Mouse (Mus musculus): Measurements from ENCODE around the gene Fen1. TPM values are rescaled to one million over a fixed set of nuclear protein-coding genes. Genes with fewer than 3 reads are reported as not detected.
"Not testable (repeated sequence)": the region's sequence is repeated elsewhere in the genome, so short reads cannot be mapped to it uniquely, and the experiment has no call there.

Gene Fen1
- polyA plus RNA-seq, 1 experiment from 2014 or later = 54.9 TPM

- not testable (repeated sequence) for H3K4me3 ChIP-seq (ENCODE audit: low read length); H3K9me3 ChIP-seq (replicated peaks; ENCODE audit: control insufficient read depth, low read length); ATAC-seq (replicated peaks; ENCODE audit: extremely low read depth, insufficient read depth, low FRiP score); H3K4me1 ChIP-seq (ENCODE audit: control insufficient read depth, insufficient read depth, low read length); H3K4me2 ChIP-seq (ENCODE audit: low read depth, low read length); H3K36me3 ChIP-seq (ENCODE audit: control insufficient read depth, insufficient read depth); H3K27ac ChIP-seq (ENCODE audit: low read length); H3K9ac ChIP-seq (ENCODE audit: low read length); H3K27me3 ChIP-seq (ENCODE audit: control insufficient read depth, insufficient read depth, low read length)
- 85% methylated on average over 3 of the region's 3 CpGs for WGBS
These were observed 34.2 kb downstream of the Fen1 start for GRCm38 (mm10) chr19:10169692-10170330.

GRCm38 (mm10) chr19:10169179-10169578 lies 34.8 kb downstream of the Fen1 start:
- H3K9me3 ChIP-seq (replicated peaks; ENCODE audit: control insufficient read depth, low read length) = no peaks in the 10 kb centered on the region
- H3K4me1 ChIP-seq (ENCODE audit: control insufficient read depth, insufficient read depth, low read length) = no peaks in the 10 kb centered on the region
- no peak overlapping the region for H3K4me2 ChIP-seq (ENCODE audit: low read depth, low read length)
- no peak overlapping the region for H3K4me3 ChIP-seq (ENCODE audit: low read length)
- no peak overlapping the region for H3K27ac ChIP-seq (ENCODE audit: low read length)
- no peaks in the 10 kb centered on the region for H3K27me3 ChIP-seq (ENCODE audit: control insufficient read depth, insufficient read depth, low read length)
- no peak for ATAC-seq (replicated peaks; ENCODE audit: extremely low read depth, insufficient read depth, low FRiP score)
- H3K36me3 ChIP-seq (ENCODE audit: control insufficient read depth, insufficient read depth) = no peaks in the 10 kb centered on the region
- H3K9ac ChIP-seq (ENCODE audit: low read length) = no peak overlapping the region

GRCm38 (mm10) chr19:10168441-10168840 lies 35.5 kb downstream of the Fen1 start:
- no peaks in the 10 kb centered on the region for H3K27me3 ChIP-seq (ENCODE audit: control insufficient read depth, insufficient read depth, low read length)
- H3K4me1 ChIP-seq (ENCODE audit: control insufficient read depth, insufficient read depth, low read length) = no peaks in the 10 kb centered on the region
- H3K27ac ChIP-seq (ENCODE audit: low read length) = no peak overlapping the region
- no peaks in the 10 kb centered on the region for H3K36me3 ChIP-seq (ENCODE audit: control insufficient read depth, insufficient read depth)
- H3K4me2 ChIP-seq (ENCODE audit: low read depth, low read length) = no peak overlapping the region
- no peaks in the 10 kb centered on the region for H3K9me3 ChIP-seq (replicated peaks; ENCODE audit: control insufficient read depth, low read length)
- H3K4me3 ChIP-seq (ENCODE audit: low read length) = no peak overlapping the region
- no peak overlapping the region for H3K9ac ChIP-seq (ENCODE audit: low read length)
- 72% methylated on average over 3 of the region's 3 CpGs for WGBS
- ATAC-seq (replicated peaks; ENCODE audit: extremely low read depth, insufficient read depth, low FRiP score) = no peak

GRCm38 (mm10) chr19:10167951-10168350 lies 36.0 kb downstream of the Fen1 start:
- Histone ChIP-seq H3K9me3 (replicated peaks; ENCODE audit: control insufficient read depth, low read length) (no peaks in the 10 kb centered on the region), H3K4me1 (ENCODE audit: control insufficient read depth, insufficient read depth, low read length) (no peaks in the 10 kb centered on the region), H3K27ac (ENCODE audit: low read length) (no peak overlapping the region), H3K27me3 (ENCODE audit: control insufficient read depth, insufficient read depth, low read length) (no peaks in the 10 kb centered on the region), H3K36me3 (ENCODE audit: control insufficient read depth, insufficient read depth) (no peaks in the 10 kb centered on the region), H3K4me2 (ENCODE audit: low read depth, low read length) (no peak overlapping the region), H3K9ac (ENCODE audit: low read length) (no peak overlapping the region), H3K4me3 (ENCODE audit: low read length) (no peak overlapping the region)
- no peak for ATAC-seq (replicated peaks; ENCODE audit: extremely low read depth, insufficient read depth, low FRiP score)
- WGBS = 86% methylated on average over 1 of the region's 1 CpGs

- no peak overlapping the region for H3K9ac ChIP-seq (ENCODE audit: low read length)
- H3K36me3 ChIP-seq (ENCODE audit: control insufficient read depth, insufficient read depth) = no peaks in the 10 kb centered on the region
- 0 out of 2 replicates have a peak, but pooled peaks cover 4% of the 10 kb centered on the region for H3K9me3 ChIP-seq (replicated peaks; ENCODE audit: control insufficient read depth, low read length)
- no peak overlapping the region for H3K4me2 ChIP-seq (ENCODE audit: low read depth, low read length)
- no peaks in the 10 kb centered on the region for H3K4me1 ChIP-seq (ENCODE audit: control insufficient read depth, insufficient read depth, low read length)
- ATAC-seq (replicated peaks; ENCODE audit: extremely low read depth, insufficient read depth, low FRiP score) = no peak
- H3K4me3 ChIP-seq (ENCODE audit: low read length) = no peak overlapping the region
- no peak overlapping the region for H3K27ac ChIP-seq (ENCODE audit: low read length)
- 54% methylated on average over 4 of the region's 4 CpGs for WGBS
- no peaks in the 10 kb centered on the region for H3K27me3 ChIP-seq (ENCODE audit: control insufficient read depth, insufficient read depth, low read length)
These were observed 36.9 kb downstream of the Fen1 start for GRCm38 (mm10) chr19:10167112-10167511.

- not testable (repeated sequence) for H3K9me3 ChIP-seq (replicated peaks; ENCODE audit: control insufficient read depth, low read length); ATAC-seq (replicated peaks; ENCODE audit: extremely low read depth, insufficient read depth, low FRiP score); H3K36me3 ChIP-seq (ENCODE audit: control insufficient read depth, insufficient read depth); H3K9ac ChIP-seq (ENCODE audit: low read length); H3K4me2 ChIP-seq (ENCODE audit: low read depth, low read length); H3K4me1 ChIP-seq (ENCODE audit: control insufficient read depth, insufficient read depth, low read length); H3K27me3 ChIP-seq (ENCODE audit: control insufficient read depth, insufficient read depth, low read length); H3K4me3 ChIP-seq (ENCODE audit: low read length); H3K27ac ChIP-seq (ENCODE audit: low read length)
- 77% methylated on average over 4 of the region's 4 CpGs for WGBS
These were observed 38.0 kb downstream of the Fen1 start for GRCm38 (mm10) chr19:10165928-10166327.

GRCm38 (mm10) chr19:10163896-10164295 lies 40.1 kb downstream of the Fen1 start:
- H3K27ac ChIP-seq (ENCODE audit: low read length) = no peak overlapping the region
- no peaks in the 10 kb centered on the region for H3K36me3 ChIP-seq (ENCODE audit: control insufficient read depth, insufficient read depth)
- no peak overlapping the region for H3K4me3 ChIP-seq (ENCODE audit: low read length)
- H3K4me2 ChIP-seq (ENCODE audit: low read depth, low read length) = no peak overlapping the region
- 0 out of 2 replicates have a peak, but pooled peaks cover 5% of the 10 kb centered on the region for H3K9me3 ChIP-seq (replicated peaks; ENCODE audit: control insufficient read depth, low read length)
- no peak for ATAC-seq (replicated peaks; ENCODE audit: extremely low read depth, insufficient read depth, low FRiP score)
- H3K9ac ChIP-seq (ENCODE audit: low read length) = no peak overlapping the region
- 73% methylated on average over 3 of the region's 3 CpGs for WGBS
- H3K27me3 ChIP-seq (ENCODE audit: control insufficient read depth, insufficient read depth, low read length) = no peaks in the 10 kb centered on the region
- H3K4me1 ChIP-seq (ENCODE audit: control insufficient read depth, insufficient read depth, low read length) = no peaks in the 10 kb centered on the region

- Histone ChIP-seq H3K27me3 (ENCODE audit: control insufficient read depth, insufficient read depth, low read length) (no peaks in the 10 kb centered on the region), H3K9me3 (replicated peaks; ENCODE audit: control insufficient read depth, low read length) (peaks cover 5% of the 10 kb centered on the region; the same call in 1 of the 2 replicates), H3K4me2 (ENCODE audit: low read depth, low read length) (no peak overlapping the region), H3K36me3 (ENCODE audit: control insufficient read depth, insufficient read depth) (no peaks in the 10 kb centered on the region), H3K4me1 (ENCODE audit: control insufficient read depth, insufficient read depth, low read length) (no peaks in the 10 kb centered on the region), H3K9ac (ENCODE audit: low read length) (no peak overlapping the region), H3K4me3 (ENCODE audit: low read length) (no peak overlapping the region), H3K27ac (ENCODE audit: low read length) (no peak overlapping the region)
- WGBS = 40% methylated on average over 2 of the region's 2 CpGs
- no peak for ATAC-seq (replicated peaks; ENCODE audit: extremely low read depth, insufficient read depth, low FRiP score)
These were observed 46.2 kb downstream of the Fen1 start for GRCm38 (mm10) chr19:10157725-10158124.

- no peak for ATAC-seq (replicated peaks; ENCODE audit: extremely low read depth, insufficient read depth, low FRiP score)
- H3K27ac ChIP-seq (ENCODE audit: low read length) = no peak overlapping the region
- 58% methylated on average over 3 of the region's 3 CpGs for whole genome bisulfite sequencing
These were observed 54.8 kb downstream of the Fen1 start for GRCm38 (mm10) chr19:10149189-10149588.

More at GRCm38 (mm10) chr19:10149189-10149588, 54.8 kb downstream of the Fen1 start:
- H3K9me3 ChIP-seq (replicated peaks; ENCODE audit: control insufficient read depth, low read length) = no peaks in the 10 kb centered on the region; the same call in 1 of the 2 replicates
- no peak overlapping the region for H3K4me3 ChIP-seq (ENCODE audit: low read length)
- H3K36me3 ChIP-seq (ENCODE audit: control insufficient read depth, insufficient read depth) = no peaks in the 10 kb centered on the region
- no peaks in the 10 kb centered on the region for H3K27me3 ChIP-seq (ENCODE audit: control insufficient read depth, insufficient read depth, low read length)
- no peak overlapping the region for H3K9ac ChIP-seq (ENCODE audit: low read length)
- H3K4me1 ChIP-seq (ENCODE audit: control insufficient read depth, insufficient read depth, low read length) = no peaks in the 10 kb centered on the region
- no peak overlapping the region for H3K4me2 ChIP-seq (ENCODE audit: low read depth, low read length)

Measured in heart, embryonic 16.5 days (tissue).